Mouse (Mus musculus): ENCODE data around the gene Tanc1. TPM values are rescaled to one million over a fixed set of nuclear protein-coding genes. Genes with fewer than 3 reads are reported as not detected.
A peak's percentile ranks its signal among the peaks of the same experiment; 100 is the strongest.

Tanc1 gene
- polyA plus RNA-seq, 1 experiment from 2014 or later, result 8.9 TPM

DNA sequence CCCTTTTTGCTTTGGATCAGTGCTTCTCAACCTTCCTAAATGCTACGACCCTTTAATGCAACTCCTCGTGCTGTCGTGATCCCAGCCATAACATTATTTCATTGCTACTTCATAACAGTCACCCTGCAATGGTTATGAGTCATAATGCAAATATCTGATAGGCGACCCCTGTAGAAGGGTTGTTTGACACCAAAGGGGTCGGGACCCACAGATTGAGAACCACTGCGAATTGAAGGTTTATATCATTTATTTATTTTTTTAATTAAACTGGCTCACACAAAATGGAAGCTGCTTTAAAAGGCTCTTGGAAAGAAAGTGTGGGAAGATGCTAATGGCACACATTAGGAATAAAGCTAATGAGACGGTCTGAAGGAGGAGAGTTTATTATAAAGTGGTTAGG lies 7.2 kb downstream of the Tanc1 start:
- H3K27ac ChIP-seq, result no peak overlapping the region; the same call in 1 of the 2 replicates
- no peaks in the 10 kb centered on the region for H3K27me3 ChIP-seq
- 88% methylated on average over 7 of the region's 7 CpGs for WGBS
- H3K9me3 ChIP-seq, result no peaks in the 10 kb centered on the region
- no peak overlapping the region for H3K4me3 ChIP-seq
- peaks cover under 1% of the 10 kb centered on the region for H3K4me1 ChIP-seq (replicated peaks)
- H3K36me3 ChIP-seq, result no peaks in the 10 kb centered on the region
- no peak for ATAC-seq (ENCODE audit: low FRiP score)
- H3K4me2 ChIP-seq, result no peak overlapping the region
- no peak overlapping the region for H3K9ac ChIP-seq

DNA sequence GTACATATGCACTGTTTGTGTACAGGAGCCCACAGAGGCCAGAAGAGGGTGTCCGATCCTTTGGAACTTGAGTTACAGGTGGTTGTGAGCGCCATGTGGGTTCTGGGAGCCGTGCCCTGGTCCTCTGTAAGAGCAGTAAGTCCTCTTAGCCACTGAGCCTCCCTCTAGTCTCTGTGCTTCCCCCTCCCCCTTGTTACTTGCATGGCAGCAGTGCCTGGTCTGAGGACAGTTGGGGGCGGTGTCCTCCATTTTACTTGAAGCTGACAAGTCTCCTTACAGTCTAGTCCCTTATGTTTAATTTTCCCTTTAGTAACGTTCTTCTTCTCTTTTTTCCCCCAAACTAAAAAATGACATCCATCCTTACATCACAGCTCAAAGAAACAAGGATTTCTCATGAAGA lies 8.8 kb downstream of the Tanc1 start:
- H3K27me3 ChIP-seq, result no peaks in the 10 kb centered on the region
- ATAC-seq (ENCODE audit: low FRiP score), result no peak
- no peaks in the 10 kb centered on the region for H3K9me3 ChIP-seq
- H3K4me2 ChIP-seq, result no peak overlapping the region
- no peak overlapping the region for H3K9ac ChIP-seq
- no peak overlapping the region for H3K27ac ChIP-seq
- WGBS, result 82% methylated on average over 5 of the region's 5 CpGs
- no peaks in the 10 kb centered on the region for H3K4me1 ChIP-seq (replicated peaks)
- no peak overlapping the region for H3K4me3 ChIP-seq
- no peaks in the 10 kb centered on the region for H3K36me3 ChIP-seq

DNA sequence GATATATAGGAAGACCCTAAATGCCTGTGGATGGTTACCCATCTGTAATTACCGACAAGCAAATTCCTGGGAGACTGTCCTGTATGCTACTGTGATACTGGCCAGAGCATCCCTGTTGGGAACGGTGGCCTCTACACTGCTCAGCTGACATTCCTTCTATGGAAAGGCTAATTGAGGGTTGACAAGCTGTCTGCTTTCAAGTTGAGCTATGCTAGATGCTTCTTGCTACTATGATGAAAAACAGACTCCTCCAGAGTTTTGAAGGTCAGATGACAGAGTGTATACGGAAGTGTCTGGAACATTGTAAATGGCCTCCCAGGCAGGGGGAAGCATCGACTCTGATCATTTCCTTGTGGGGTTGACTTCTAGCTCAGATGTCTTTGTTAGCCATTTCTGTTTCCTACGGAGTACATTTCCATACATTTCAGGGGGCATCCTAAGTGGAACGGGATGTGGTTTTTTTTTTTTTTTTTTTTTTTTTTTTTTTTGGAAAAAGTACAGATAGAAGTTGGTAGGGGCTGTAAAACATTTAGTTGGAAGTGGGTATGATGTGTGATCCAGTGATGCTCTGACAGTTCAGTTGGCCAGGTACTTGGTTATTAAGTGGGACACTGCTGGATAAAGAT lies 10.8 kb downstream of the Tanc1 start:
- WGBS, result 68% methylated on average over 6 of the region's 6 CpGs
- no peak overlapping the region for H3K27ac ChIP-seq
- no peak overlapping the region for H3K9ac ChIP-seq
- no peaks in the 10 kb centered on the region for H3K27me3 ChIP-seq
- no peaks in the 10 kb centered on the region for H3K36me3 ChIP-seq
- H3K4me1 ChIP-seq (replicated peaks), result peaks cover 2% of the 10 kb centered on the region
- no peak overlapping the region for H3K4me3 ChIP-seq
- H3K9me3 ChIP-seq, result no peaks in the 10 kb centered on the region
- no peak for ATAC-seq (ENCODE audit: low FRiP score)
- H3K4me2 ChIP-seq, result no peak overlapping the region

DNA sequence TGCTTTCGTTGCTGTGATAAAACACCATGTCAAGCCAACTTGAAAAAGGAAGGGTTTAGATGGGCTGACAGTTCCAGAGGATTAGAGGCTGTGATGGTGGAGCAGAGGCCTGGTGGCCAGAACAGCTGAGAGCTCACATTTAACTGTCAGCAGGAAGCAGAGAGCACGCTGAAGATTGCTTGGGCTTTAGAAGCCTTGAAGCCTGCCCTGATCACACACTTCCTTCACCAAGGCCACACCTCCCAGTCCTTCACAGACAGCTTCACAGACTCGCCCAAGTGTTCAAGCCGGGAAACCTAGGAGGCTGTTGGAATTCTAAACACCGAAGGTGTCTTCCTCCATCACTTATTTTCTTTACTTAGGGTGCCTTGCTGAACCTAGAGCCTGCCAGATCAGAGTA lies 12.0 kb downstream of the Tanc1 start:
- H3K9ac ChIP-seq, result no peak overlapping the region

DNA sequence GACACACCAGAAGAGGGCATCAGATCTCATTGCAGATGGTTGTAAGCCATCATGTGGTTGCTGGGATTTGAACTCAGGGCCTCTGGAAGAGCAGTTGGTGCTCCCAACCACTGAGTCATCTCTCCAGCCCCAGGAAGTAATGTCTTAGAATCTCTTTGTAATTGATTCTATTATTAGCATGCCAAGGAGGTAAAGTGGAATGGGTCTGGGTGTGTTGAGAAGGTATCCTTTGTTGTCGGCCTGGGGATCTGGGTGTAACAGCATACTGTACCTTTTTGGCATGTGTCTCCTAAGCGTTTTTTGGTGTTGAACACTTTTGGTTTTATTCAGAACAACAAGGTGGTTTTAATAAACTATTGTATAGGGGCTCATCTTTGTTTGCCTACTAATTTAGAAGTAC lies 13.6 kb downstream of the Tanc1 start:
- no peak overlapping the region for H3K4me2 ChIP-seq
- 91% methylated on average over 2 of the region's 2 CpGs for WGBS
- no peak overlapping the region for H3K4me3 ChIP-seq
- H3K4me1 ChIP-seq (replicated peaks), result peaks cover 10% of the 10 kb centered on the region
- ATAC-seq (ENCODE audit: low FRiP score), result no peak
- H3K27me3 ChIP-seq, result no peaks in the 10 kb centered on the region
- no peak overlapping the region for H3K9ac ChIP-seq
- H3K9me3 ChIP-seq, result no peaks in the 10 kb centered on the region
- H3K27ac ChIP-seq, result no peak overlapping the region
- no peaks in the 10 kb centered on the region for H3K36me3 ChIP-seq

More for the DNA sequence above, 12.0 kb downstream of the Tanc1 start:
- Histone ChIP-seq H3K4me1 (replicated peaks) (peaks cover 10% of the 10 kb centered on the region), H3K9me3 (no peaks in the 10 kb centered on the region), H3K4me2 (no peak overlapping the region), H3K36me3 (no peaks in the 10 kb centered on the region), H3K27ac (no peak overlapping the region), H3K27me3 (no peaks in the 10 kb centered on the region), H3K4me3 (no peak overlapping the region)
- no peak for ATAC-seq (ENCODE audit: low FRiP score)
- WGBS, result 80% methylated on average over 5 of the region's 5 CpGs

DNA sequence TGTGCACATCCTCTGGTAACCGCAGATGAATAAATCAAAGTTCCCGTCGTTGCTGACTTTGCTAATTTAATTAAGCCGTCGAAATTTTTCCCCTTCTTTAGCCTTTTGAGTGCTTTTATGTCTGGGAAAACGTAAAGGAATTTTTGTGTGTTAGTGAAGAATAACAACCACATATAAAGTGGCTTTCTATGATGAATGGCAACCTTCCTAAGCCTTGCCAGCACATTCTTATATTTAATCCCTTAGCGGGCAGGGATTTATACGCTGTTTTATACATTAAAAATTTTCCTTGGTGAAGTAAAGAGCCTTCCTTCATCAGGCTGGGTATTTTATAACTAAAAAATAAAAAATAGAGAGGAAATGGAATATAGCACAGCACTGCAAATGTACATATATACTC lies 14.1 kb downstream of the Tanc1 start:
- H3K36me3 ChIP-seq, result no peaks in the 10 kb centered on the region
- no peaks in the 10 kb centered on the region for H3K27me3 ChIP-seq
- no peak for ATAC-seq (ENCODE audit: low FRiP score)
- peaks cover 10% of the 10 kb centered on the region for H3K4me1 ChIP-seq (replicated peaks)
- 84% methylated on average over 8 of the region's 8 CpGs for WGBS
- H3K9ac ChIP-seq, result no peak overlapping the region
- H3K4me3 ChIP-seq, result no peak overlapping the region
- no peak overlapping the region for H3K27ac ChIP-seq
- no peaks in the 10 kb centered on the region for H3K9me3 ChIP-seq
- H3K4me2 ChIP-seq, result no peak overlapping the region

DNA sequence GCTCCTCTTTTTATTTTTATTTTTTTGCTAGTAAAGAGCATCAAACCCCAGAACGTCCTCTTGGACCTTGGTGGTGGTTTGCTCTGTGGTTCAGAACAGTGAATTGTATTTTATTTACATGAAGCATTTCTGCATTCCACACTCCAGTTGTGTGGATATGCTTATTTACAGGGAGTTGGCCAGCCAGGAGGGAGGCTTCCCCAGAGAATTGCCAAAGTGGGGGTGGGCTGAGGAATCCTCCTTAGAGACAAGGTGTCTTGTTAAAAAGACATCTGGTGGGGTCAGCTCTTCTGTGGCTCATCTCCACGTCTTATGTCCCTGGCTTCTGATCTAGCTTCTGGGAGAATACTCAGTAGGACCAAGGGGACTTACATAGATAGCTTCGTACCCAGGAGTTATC lies 14.6 kb downstream of the Tanc1 start:
- Histone ChIP-seq H3K36me3 (no peaks in the 10 kb centered on the region), H3K9ac (no peak overlapping the region), H3K9me3 (no peaks in the 10 kb centered on the region), H3K27ac (no peak overlapping the region), H3K4me3 (no peak overlapping the region), H3K27me3 (no peaks in the 10 kb centered on the region), H3K4me1 (replicated peaks) (peaks cover 10% of the 10 kb centered on the region), H3K4me2 (no peak overlapping the region)
- 87% methylated on average over 3 of the region's 3 CpGs for WGBS
- no peak for ATAC-seq (ENCODE audit: low FRiP score)

DNA sequence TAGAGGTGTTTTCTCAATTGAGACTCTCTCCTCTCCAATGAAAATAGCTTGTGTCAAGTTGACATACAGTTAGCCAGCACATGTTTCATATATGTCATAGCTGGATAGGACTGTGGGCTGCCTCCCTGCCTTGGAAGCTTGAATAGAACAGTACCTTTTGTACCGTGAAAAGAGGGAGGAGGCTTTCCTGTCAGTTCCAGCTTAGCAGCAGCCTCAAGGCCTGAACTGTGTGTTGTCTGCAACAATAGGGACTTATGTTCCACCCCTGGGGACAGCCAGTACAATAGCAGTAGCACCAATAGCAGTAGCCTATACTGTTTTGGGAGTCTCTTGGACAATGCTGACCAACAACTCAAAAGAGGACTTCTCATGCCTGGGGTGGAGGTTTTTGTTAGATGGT lies 15.7 kb downstream of the Tanc1 start:
- WGBS, result 8% methylated on average over 1 of the region's 1 CpGs
- H3K4me3 ChIP-seq, result no peak overlapping the region
- peaks cover 10% of the 10 kb centered on the region for H3K4me1 ChIP-seq (replicated peaks)
- no peak overlapping the region for H3K9ac ChIP-seq
- no peaks in the 10 kb centered on the region for H3K36me3 ChIP-seq
- H3K27ac ChIP-seq, result no peak overlapping the region
- ATAC-seq (ENCODE audit: low FRiP score), result no peak
- H3K27me3 ChIP-seq, result no peaks in the 10 kb centered on the region
- no peak overlapping the region for H3K4me2 ChIP-seq
- no peaks in the 10 kb centered on the region for H3K9me3 ChIP-seq

DNA sequence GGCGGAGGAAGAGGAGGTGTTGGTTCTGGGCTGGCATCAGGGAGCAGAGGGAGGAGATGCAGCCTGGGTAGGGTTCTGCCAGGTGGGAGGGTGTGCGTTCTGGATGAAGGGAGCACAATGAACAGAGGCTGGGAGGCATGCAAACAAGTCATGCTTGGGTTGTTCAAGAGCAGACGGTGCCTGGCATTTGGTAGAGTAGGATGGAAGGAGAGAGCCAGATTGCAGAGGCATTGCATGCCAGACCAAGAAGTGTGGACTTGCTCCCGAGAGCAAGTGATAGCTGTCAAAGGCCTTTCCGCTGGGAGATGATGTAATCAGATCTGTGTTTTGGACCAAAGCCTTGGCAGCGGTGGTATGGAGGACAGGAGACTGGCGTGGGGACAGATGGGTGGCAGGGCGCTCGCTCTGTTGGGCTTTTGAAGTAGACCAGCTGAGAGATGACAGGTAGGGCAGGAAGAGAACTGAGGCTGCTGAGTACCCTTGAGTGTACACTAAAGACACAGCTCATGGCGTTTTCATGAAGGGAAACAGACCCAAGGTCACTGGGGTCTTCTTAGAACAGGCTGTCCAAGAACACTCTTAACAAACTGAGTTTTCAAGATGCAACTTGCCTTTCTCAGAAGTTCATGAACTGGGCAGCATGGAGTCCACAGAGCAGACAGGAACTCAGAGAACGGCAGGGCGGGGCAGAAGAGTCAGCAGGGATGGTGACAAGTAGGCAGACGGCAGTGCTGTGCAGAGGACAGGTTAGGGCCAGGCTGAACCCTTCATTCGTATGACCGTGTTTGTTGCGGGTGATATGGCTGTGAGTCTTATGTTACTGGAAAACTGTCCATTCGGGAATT lies 16.4 kb downstream of the Tanc1 start:
- 0 out of 2 replicates have a peak, but pooled peaks have one; percentile 24 for ATAC-seq (ENCODE audit: low FRiP score)
- 85% methylated on average over 17 of the region's 17 CpGs for WGBS
- Histone ChIP-seq H3K27ac (no peak overlapping the region), H3K4me3 (no peak overlapping the region), H3K4me1 (replicated peaks) (peaks cover 10% of the 10 kb centered on the region), H3K9ac (no peak overlapping the region), H3K36me3 (no peaks in the 10 kb centered on the region), H3K9me3 (no peaks in the 10 kb centered on the region), H3K27me3 (no peaks in the 10 kb centered on the region), H3K4me2 (no peak overlapping the region)

DNA sequence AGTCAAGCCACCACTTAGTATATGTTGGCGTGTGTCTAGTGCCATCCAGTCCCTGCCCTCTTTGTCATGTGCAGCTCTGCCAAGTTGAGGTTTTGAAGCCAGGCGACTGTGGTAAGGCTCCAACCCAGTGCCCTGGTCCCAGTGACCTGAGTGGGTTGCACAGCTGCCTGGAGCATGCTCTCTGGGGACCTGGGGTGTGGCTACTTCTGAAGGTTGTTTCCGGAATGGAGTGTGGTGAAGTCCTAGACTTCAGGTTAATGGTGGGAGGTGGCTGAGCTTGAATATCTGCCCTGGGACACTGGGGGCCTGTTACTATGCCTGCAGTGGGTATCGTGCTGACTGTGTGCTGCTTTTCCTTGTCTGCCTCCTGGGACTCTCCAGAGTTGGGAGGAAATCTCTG lies 18.0 kb downstream of the Tanc1 start:
- H3K4me1 ChIP-seq (replicated peaks), result peaks cover 10% of the 10 kb centered on the region
- no peaks in the 10 kb centered on the region; the same call in 1 of the 2 replicates for H3K9me3 ChIP-seq
- H3K36me3 ChIP-seq, result no peaks in the 10 kb centered on the region
- 87% methylated on average over 4 of the region's 4 CpGs for WGBS
- H3K27ac ChIP-seq, result no peak overlapping the region
- no peaks in the 10 kb centered on the region for H3K27me3 ChIP-seq
- no peak overlapping the region for H3K4me3 ChIP-seq
- H3K4me2 ChIP-seq, result no peak overlapping the region
- ATAC-seq (ENCODE audit: low FRiP score), result no peak
- no peak overlapping the region for H3K9ac ChIP-seq

DNA sequence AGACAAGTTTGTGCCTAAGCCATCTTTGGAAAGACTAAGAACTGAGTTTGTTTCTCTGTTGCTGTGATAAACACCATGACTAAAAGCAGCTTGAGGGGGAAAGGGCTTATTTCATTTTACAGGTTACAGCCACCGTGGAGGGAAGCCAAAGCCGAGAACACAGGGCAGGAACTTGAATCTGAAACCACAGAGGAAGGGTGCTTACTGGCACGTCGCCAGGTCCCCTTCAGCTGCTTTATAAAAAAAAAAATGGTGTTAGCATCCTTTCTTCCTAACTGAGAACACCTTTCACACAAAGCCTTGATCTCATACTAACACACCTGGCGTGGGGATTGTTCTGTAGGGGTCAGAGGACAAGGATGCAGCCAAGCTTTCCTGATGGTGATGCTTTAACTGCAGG lies 19.6 kb downstream of the Tanc1 start:
- H3K9ac ChIP-seq, result no peak overlapping the region
- H3K4me2 ChIP-seq, result no peak overlapping the region
- no peaks in the 10 kb centered on the region for H3K27me3 ChIP-seq
- no peak overlapping the region for H3K27ac ChIP-seq
- H3K4me3 ChIP-seq, result no peak overlapping the region
- 86% methylated on average over 5 of the region's 5 CpGs for WGBS
- ATAC-seq (ENCODE audit: low FRiP score), result no peak
- H3K9me3 ChIP-seq, result no peaks in the 10 kb centered on the region; the same call in 1 of the 2 replicates
- H3K36me3 ChIP-seq, result no peaks in the 10 kb centered on the region
- peaks cover 10% of the 10 kb centered on the region for H3K4me1 ChIP-seq (replicated peaks)

DNA sequence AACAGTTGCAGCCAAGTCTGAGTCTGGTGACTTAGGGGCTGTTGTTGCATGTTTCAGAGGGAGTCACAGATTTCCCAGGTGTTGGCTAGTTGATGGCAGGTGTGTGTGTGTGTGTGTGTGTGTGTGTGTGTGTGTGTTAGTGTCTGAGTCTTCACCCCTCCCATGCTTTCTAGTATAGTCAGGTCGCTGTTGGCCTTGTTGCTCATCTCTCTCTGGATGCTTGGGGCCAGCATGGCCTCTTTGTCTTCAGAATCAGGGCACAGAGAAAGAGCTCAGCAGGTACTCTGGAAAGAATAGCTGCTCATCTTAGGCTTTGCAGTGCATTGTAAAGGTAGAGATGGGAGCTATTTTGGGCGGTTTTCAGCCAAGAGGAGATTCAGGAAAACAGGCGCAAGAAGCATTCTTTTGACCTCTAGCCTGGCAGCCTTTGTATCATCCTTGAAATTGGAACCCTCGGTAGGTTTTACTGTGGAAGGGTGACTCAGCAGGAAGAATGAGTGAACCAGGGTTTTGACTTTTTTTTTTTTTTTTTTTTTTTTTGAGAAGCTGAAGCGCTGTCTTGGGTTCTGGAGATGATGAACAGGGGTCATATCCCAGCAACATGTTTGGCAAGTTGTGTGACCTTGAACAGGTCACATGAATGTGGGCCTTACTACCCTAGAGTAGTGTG lies 22.1 kb downstream of the Tanc1 start:
- H3K4me1 ChIP-seq (replicated peaks), result no peaks in the 10 kb centered on the region
- no peak overlapping the region for H3K9ac ChIP-seq
- H3K27me3 ChIP-seq, result no peaks in the 10 kb centered on the region
- no peaks in the 10 kb centered on the region for H3K36me3 ChIP-seq
- no peak overlapping the region for H3K27ac ChIP-seq
- no peak for ATAC-seq (ENCODE audit: low FRiP score)
- no peak overlapping the region for H3K4me2 ChIP-seq
- H3K9me3 ChIP-seq, result no peaks in the 10 kb centered on the region; the same call in 1 of the 2 replicates
- WGBS, result 44% methylated on average over 5 of the region's 5 CpGs
- no peak overlapping the region for H3K4me3 ChIP-seq
